Mouse (Mus musculus): ENCODE results near the gene Atxn7l1. TPM values are rescaled to one million over a fixed set of nuclear protein-coding genes. Genes with fewer than 3 reads are reported as not detected.

Gene Atxn7l1
- total RNA-seq, 1 experiment: 3.9 TPM

GRCm38 (mm10) chr12:33308668-33309067, 161.2 kb downstream of the Atxn7l1 start:
- DNase-seq (ENCODE audit: low read depth, low spot score): no peak
- H3K27ac ChIP-seq (ENCODE audit: insufficient read depth, low read depth, low read length, poor library complexity, severe bottlenecking): no peak overlapping the region
- no peak overlapping the region for H3K4me3 ChIP-seq (ENCODE audit: insufficient read depth in 1 of 2, low read depth in 1 of 2, low read length in 2 of 2, poor library complexity in 1 of 2, severe bottlenecking in 1 of 2)
- H3K4me1 ChIP-seq (ENCODE audit: control insufficient read depth in 2 of 2, insufficient read depth in 2 of 2, low read length in 2 of 2, poor library complexity in 1 of 2): no peaks in the 10 kb centered on the region; a peak in 1 of 4 replicates
- TF ChIP-seq HCFC1 (IDR thresholded peaks at IDR 0.05; ENCODE audit: borderline replicate concordance, insufficient read depth, low read length) (no peak), CHD2 (IDR thresholded peaks at IDR 0.05; ENCODE audit: low read depth, low read length) (no peak), MAFK (IDR thresholded peaks at IDR 0.05; ENCODE audit: insufficient read depth, low read depth, low read length) (no peak), ZNF384 (IDR thresholded peaks at IDR 0.05; ENCODE audit: low read depth, low read length) (no peak), ZC3H11A (IDR thresholded peaks at IDR 0.05; ENCODE audit: borderline replicate concordance, low read depth, low read length) (no peak)
- in situ Hi-C loops (cut with MboI; ENCODE audit: low sequenced_read_pairs in 2 of 2, unreplicated experiment in 2 of 2): no loop called here
- H3K9ac ChIP-seq (ENCODE audit: insufficient read depth, low read depth, low read length, poor library complexity, severe bottlenecking): no peak overlapping the region
- H3K36me3 ChIP-seq (ENCODE audit: control insufficient read depth, insufficient read depth, low read length, poor library complexity, severe bottlenecking): no peaks in the 10 kb centered on the region
- H3K9me3 ChIP-seq (ENCODE audit: control insufficient read depth, insufficient read depth, low read depth, low read length): no peaks in the 10 kb centered on the region

DNA sequence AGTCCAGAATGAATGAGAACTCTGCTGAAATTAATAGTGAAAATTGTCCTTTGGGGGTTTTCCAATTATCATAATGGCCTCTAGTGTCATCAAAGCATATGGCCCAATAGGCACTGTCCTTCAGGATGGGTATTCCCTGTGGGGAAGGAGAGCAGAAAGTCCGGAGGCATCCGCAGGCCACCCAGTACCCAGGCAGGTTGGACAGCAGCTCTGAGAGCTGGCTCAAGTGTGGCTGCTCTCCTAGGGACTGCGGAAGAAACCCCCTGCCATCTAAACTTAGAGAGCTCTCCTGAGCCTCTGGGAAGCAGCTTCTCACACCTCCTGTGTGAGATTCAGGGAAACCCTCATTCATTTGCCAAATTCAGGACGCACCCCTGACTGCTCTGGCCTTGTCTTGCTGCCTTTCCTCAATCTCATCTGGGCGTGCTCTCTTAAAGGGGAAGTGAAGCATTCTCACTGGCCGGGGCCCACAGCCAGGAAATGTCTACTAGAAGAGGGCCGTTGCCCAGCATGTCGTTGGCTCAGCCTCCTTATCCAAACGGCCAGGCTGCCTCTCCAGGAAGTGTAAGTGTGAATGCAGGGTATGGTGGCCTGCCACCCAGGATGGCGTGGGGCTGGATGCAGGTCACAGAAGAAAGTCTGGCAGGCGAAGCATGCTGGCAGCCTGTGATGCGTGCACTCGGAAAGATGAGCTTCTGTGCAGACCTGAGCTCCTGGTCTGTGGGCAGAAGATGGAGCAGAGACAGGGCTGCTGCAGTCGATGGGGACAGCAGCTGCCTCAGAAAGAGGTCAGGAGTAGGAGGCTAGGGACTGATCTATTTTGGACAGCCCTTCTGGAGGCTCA, 166.6 kb downstream of the Atxn7l1 start:
- Histone ChIP-seq H3K36me3 (ENCODE audit: control insufficient read depth, insufficient read depth, low read length, poor library complexity, severe bottlenecking) (no peaks in the 10 kb centered on the region), H3K27ac (ENCODE audit: insufficient read depth, low read depth, low read length, poor library complexity, severe bottlenecking) (no peak overlapping the region), H3K9me3 (ENCODE audit: control insufficient read depth, insufficient read depth, low read depth, low read length) (no peaks in the 10 kb centered on the region), H3K4me1 (ENCODE audit: control insufficient read depth in 2 of 2, insufficient read depth in 2 of 2, low read length in 2 of 2, poor library complexity in 1 of 2) (peaks cover 0 to 10% of the 10 kb centered on the region in 2 experiments; a peak in 1 of 4 replicates), H3K9ac (ENCODE audit: insufficient read depth, low read depth, low read length, poor library complexity, severe bottlenecking) (no peak overlapping the region), H3K4me3 (ENCODE audit: insufficient read depth in 1 of 2, low read depth in 1 of 2, low read length in 2 of 2, poor library complexity in 1 of 2, severe bottlenecking in 1 of 2) (no peak overlapping the region)
- no peak for DNase-seq (ENCODE audit: low read depth, low spot score)
- in situ Hi-C loops (cut with MboI; ENCODE audit: low sequenced_read_pairs in 2 of 2, unreplicated experiment in 2 of 2): no loop called here
- TF ChIP-seq CHD2 (IDR thresholded peaks at IDR 0.05; ENCODE audit: low read depth, low read length): no peak
- TF ChIP-seq ZC3H11A (IDR thresholded peaks at IDR 0.05; ENCODE audit: borderline replicate concordance, low read depth, low read length): no peak
- TF ChIP-seq MAFK (IDR thresholded peaks at IDR 0.05; ENCODE audit: insufficient read depth, low read depth, low read length): no peak
- no peak for TF ChIP-seq ZNF384 (IDR thresholded peaks at IDR 0.05; ENCODE audit: low read depth, low read length)
- no peak for TF ChIP-seq HCFC1 (IDR thresholded peaks at IDR 0.05; ENCODE audit: borderline replicate concordance, insufficient read depth, low read length)

DNA sequence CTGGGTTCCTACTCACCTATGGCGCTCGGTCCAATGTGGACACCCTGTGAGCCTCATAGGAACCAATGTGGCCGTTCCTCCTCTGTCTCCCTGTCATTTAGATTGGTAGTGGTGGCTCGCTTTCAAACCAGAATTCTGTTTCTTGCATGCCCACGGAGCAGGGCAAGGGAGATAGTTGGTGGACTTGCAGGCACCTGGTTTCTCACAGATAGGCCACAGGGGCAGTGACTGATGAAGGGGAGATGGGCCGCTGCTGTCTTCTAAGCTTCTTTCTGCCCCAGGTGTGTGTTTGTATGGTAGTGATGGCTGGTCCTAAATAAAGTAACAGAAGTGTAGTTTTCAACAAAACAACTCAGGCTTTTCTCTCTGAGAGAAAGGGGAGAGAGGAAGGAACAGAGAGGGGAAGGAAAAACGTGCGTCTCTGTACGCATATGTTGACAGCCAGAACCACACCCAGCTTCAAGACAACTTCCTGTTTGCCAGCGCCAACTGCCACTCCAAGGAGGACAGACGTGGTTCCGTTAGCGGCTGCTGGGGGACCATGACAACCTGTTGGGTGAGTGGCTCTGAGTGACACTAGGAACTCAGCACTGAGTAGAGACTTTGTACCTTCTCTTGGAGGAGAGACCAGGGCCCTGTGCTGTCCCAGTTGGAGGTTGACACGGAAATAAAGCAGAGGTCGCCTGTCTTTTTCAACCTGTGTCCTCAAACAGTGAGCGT, 167.6 kb downstream of the Atxn7l1 start:
- H3K27ac ChIP-seq (ENCODE audit: insufficient read depth, low read depth, low read length, poor library complexity, severe bottlenecking): no peak overlapping the region
- peaks cover 0 to 10% of the 10 kb centered on the region in 2 experiments; a peak in 1 of 4 replicates for H3K4me1 ChIP-seq (ENCODE audit: control insufficient read depth in 2 of 2, insufficient read depth in 2 of 2, low read length in 2 of 2, poor library complexity in 1 of 2)
- DNase-seq (ENCODE audit: low read depth, low spot score): no peak
- no peaks in the 10 kb centered on the region for H3K9me3 ChIP-seq (ENCODE audit: control insufficient read depth, insufficient read depth, low read depth, low read length)
- no peak for TF ChIP-seq ZC3H11A (IDR thresholded peaks at IDR 0.05; ENCODE audit: borderline replicate concordance, low read depth, low read length)
- TF ChIP-seq MAFK (IDR thresholded peaks at IDR 0.05; ENCODE audit: insufficient read depth, low read depth, low read length): no peak
- no peak for TF ChIP-seq CHD2 (IDR thresholded peaks at IDR 0.05; ENCODE audit: low read depth, low read length)
- TF ChIP-seq ZNF384 (IDR thresholded peaks at IDR 0.05; ENCODE audit: low read depth, low read length): no peak
- no peak for TF ChIP-seq HCFC1 (IDR thresholded peaks at IDR 0.05; ENCODE audit: borderline replicate concordance, insufficient read depth, low read length)
- H3K9ac ChIP-seq (ENCODE audit: insufficient read depth, low read depth, low read length, poor library complexity, severe bottlenecking): no peak overlapping the region
- in situ Hi-C loops (cut with MboI; ENCODE audit: low sequenced_read_pairs in 2 of 2, unreplicated experiment in 2 of 2): no loop called here
- H3K36me3 ChIP-seq (ENCODE audit: control insufficient read depth, insufficient read depth, low read length, poor library complexity, severe bottlenecking): no peaks in the 10 kb centered on the region
- H3K4me3 ChIP-seq (ENCODE audit: insufficient read depth in 1 of 2, low read depth in 1 of 2, low read length in 2 of 2, poor library complexity in 1 of 2, severe bottlenecking in 1 of 2): no peak overlapping the region

- H3K9me3 ChIP-seq (ENCODE audit: control insufficient read depth, insufficient read depth, low read depth, low read length): no peaks in the 10 kb centered on the region
- TF ChIP-seq CHD2 (IDR thresholded peaks at IDR 0.05; ENCODE audit: low read depth, low read length) (no peak), ZC3H11A (IDR thresholded peaks at IDR 0.05; ENCODE audit: borderline replicate concordance, low read depth, low read length) (no peak), ZNF384 (IDR thresholded peaks at IDR 0.05; ENCODE audit: low read depth, low read length) (no peak), HCFC1 (IDR thresholded peaks at IDR 0.05; ENCODE audit: borderline replicate concordance, insufficient read depth, low read length) (no peak)
- DNase-seq (ENCODE audit: low read depth, low spot score): no peak
- in situ Hi-C loops (cut with MboI; ENCODE audit: low sequenced_read_pairs in 2 of 2, unreplicated experiment in 2 of 2): no loop called here
- peaks cover 0 to 10% of the 10 kb centered on the region in 2 experiments; a peak in 1 of 4 replicates for H3K4me1 ChIP-seq (ENCODE audit: control insufficient read depth in 2 of 2, insufficient read depth in 2 of 2, low read length in 2 of 2, poor library complexity in 1 of 2)
- no peaks in the 10 kb centered on the region for H3K36me3 ChIP-seq (ENCODE audit: control insufficient read depth, insufficient read depth, low read length, poor library complexity, severe bottlenecking)
- no peak overlapping the region for H3K4me3 ChIP-seq (ENCODE audit: insufficient read depth in 1 of 2, low read depth in 1 of 2, low read length in 2 of 2, poor library complexity in 1 of 2, severe bottlenecking in 1 of 2)
- H3K9ac ChIP-seq (ENCODE audit: insufficient read depth, low read depth, low read length, poor library complexity, severe bottlenecking): no peak overlapping the region
- H3K27ac ChIP-seq (ENCODE audit: insufficient read depth, low read depth, low read length, poor library complexity, severe bottlenecking): no peak overlapping the region
Observed at GRCm38 (mm10) chr12:33315804-33316203, 168.3 kb downstream of the Atxn7l1 start.
